Mouse (Mus musculus) stomach, postnatal 0 days (tissue): ENCODE measurements at regions not wholly inside any gene's neighbourhood (a gene's known extent, or its start where the extent isn't known, plus 50 kb on each side); places are given as distances from the start of the nearest gene placed in this dataset.

Source experiments
- CTCF ChIP-seq: IDR thresholded peaks from 2 replicates; pipeline ENCODE4 v1.5.1; 2016; ENCODE audit warnings: antibody characterized with exemption, low read depth, mild to moderate bottlenecking, moderate library complexity
- EP300 ChIP-seq: optimal IDR thresholded peaks from 2 replicates; pipeline ENCODE3; 2016; ENCODE audit warnings: antibody characterized with exemption

GRCm38 (mm10) chr5:28563401-28563800 is 96.3 kb upstream of the Shh start:
- TF ChIP-seq CTCF (no peak), EP300 (no peak)
